Mouse (Mus musculus) embryonic fibroblast, embryonic 13.5 days (primary cell): ENCODE measurements at regions not wholly inside any gene's neighbourhood (a gene's known extent, or its start where the extent isn't known, plus 50 kb on each side); places are given as distances from the start of the nearest gene placed in this dataset.

Experiments
- CTCF ChIP-seq: IDR thresholded peaks from 2 replicates; pipeline ENCODE4 v1.5.1; 2011; ENCODE audit warnings: mild to moderate bottlenecking, control low read depth, low read length, moderate library complexity, borderline replicate concordance; ENCODE audit not compliant: insufficient read depth
- POLR2A ChIP-seq: IDR thresholded peaks from 2 replicates; pipeline ENCODE4 v1.6.1; 2011; ENCODE audit warnings: low read depth, mild to moderate bottlenecking, control low read depth, low read length, moderate library complexity

GRCm38 (mm10) chr3:156368669-156369343 lies 192.8 kb upstream of the Negr1 start:
- TF ChIP-seq CTCF (no peak), POLR2A (no peak)
